Mouse (Mus musculus) brain, embryonic 14.5 days (tissue): ENCODE data around the gene Dcaf5.

Experiments used
- CTCF ChIP-seq: fragments of 200-500 bp; IDR thresholded peaks from 2 replicates; pipeline ENCODE4 v1.5.1; 2012; ENCODE audit warnings: inconsistent platforms, mild to moderate bottlenecking, moderate library complexity, borderline replicate concordance; ENCODE audit not compliant: insufficient read depth, insufficient read length; ENCODE audit errors: extremely low read depth
- POLR2A ChIP-seq: fragments of 200-500 bp; IDR thresholded peaks from 2 replicates; pipeline ENCODE4 v1.6.1; 2012; ENCODE audit warnings: mild to moderate bottlenecking, inconsistent platforms, borderline replicate concordance; ENCODE audit not compliant: poor library complexity, insufficient read depth, insufficient read length, severe bottlenecking; ENCODE audit errors: extremely low read depth

- TF ChIP-seq CTCF (peak; percentile 63; the same call in 1 of the 2 replicates), POLR2A (no peak)
Measured at GRCm38 (mm10) chr12:80377604-80378003, 58.8 kb downstream of the Dcaf5 start.
